Mouse (Mus musculus): ENCODE measurements around the gene Lst1. TPM values are rescaled to one million over a fixed set of nuclear protein-coding genes. Genes with fewer than 3 reads are reported as not detected.
"Not testable (repeated sequence)": the region's sequence is repeated elsewhere in the genome, so short reads cannot be mapped to it uniquely, and the experiment has no call there.

The Lst1 gene
- 1 to 10 TPM in 1 of 2 experiments, under 1 TPM in 1; 0.67 to 1.2 TPM for total RNA-seq (2021)
- long read RNA-seq, experiment 1: 0 reads
- long read RNA-seq, experiment 2: 0 reads

DNA sequence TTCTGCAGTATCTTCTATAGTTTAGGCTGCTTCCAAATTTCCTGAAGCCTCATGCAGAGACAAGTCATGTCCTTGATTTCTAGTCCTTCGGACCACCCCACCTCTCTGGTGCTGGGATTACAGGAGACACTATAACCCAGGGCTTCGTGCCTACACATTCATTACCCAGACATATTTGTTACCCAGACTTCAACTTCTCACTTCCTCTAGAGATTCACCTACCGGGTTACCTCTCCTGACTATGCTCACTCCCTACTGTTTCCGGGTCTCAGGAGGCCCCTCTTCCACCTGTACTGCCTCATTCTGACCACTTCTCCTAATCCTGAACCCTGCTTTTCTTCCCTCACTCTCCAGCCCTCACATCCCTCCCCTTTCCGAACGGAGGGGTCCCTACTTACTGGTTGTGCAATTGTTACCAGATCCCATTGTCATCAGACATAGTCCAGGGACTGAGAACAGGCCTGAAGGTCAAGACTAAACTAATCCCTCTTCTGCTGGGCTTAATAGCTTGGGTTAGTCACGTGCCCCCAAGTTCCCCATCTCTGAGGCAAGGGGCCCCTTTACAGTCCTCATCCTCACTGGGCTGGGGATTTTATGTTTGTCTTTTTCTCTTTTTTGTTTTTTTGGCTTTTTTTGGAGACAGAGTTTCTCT, at the start of gene Lst1:
Gene Lst1, minus strand, starts transcription at position 481 of the 652 bp plus-strand sequence.
- intact Hi-C loops (cut with DNase I): no loop called here
- Histone ChIP-seq H3K27ac (no peak within 1 kb of the TSS; the same call in 1 of the 2 replicates), H3K4me3 (peak within 1 kb of the TSS; percentile 8; the same call in 1 of the 2 replicates)
- TF ChIP-seq CTCF (IDR thresholded peaks at IDR 0.05): no peak
- DNase-seq: no peak

DNA sequence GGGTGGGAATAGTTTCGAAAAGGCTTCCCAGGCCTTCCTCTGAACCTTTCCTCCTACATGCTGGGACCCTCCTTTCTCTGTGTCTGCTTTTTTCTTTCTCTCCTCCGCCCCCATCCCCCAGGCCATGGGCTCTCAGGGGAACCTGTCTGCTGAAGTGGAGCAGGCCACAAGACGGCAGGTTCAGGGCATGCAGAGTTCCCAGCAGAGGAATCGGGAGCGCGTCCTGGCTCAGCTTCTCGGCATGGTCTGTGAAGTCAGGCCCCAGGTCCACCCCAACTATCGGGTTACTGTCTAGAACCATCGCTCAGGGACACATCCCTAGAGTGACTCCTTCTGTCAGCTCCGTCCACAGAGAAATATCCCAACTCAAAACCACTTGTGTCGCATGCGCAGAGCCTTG, 49.3 kb upstream of the Lst1 start:
- intact Hi-C loops (cut with DNase I): loop anchor here (5.0 to 10.0 kb wide), 2 partner anchors 110 to 213 kb away; partner anchors contain the start of genes D17H6S53E and Sapcd1
- Histone ChIP-seq H3K27ac (no peak overlapping the region), H3K4me3 (no peak overlapping the region)
- no peak for TF ChIP-seq CTCF (IDR thresholded peaks at IDR 0.05)
- no peak for DNase-seq

DNA sequence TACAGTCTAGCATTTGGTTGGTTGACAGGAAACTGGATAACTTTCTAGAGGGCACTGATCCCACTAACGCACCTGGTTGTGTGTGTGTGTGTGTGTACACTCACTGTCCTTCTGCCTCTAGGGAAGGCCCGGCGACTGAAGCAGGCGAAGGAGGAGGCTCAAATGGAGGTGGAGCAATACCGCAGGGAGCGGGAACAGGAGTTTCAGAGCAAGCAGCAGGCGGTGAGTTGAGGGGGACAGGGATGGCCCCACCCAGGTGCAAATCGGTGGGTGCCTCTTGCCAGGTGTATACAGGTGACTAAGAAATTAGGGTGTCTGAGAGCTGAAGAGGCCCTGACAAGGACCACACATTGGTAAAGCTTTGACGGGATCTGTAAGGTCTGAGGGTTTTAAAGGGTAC, 48.8 kb upstream of the Lst1 start:
- DNase-seq: no peak
- Histone ChIP-seq H3K27ac (no peak overlapping the region), H3K4me3 (no peak overlapping the region)
- no peak for TF ChIP-seq CTCF (IDR thresholded peaks at IDR 0.05)
- intact Hi-C loops (cut with DNase I): loop anchor here (5.0 to 10.0 kb wide), 2 partner anchors 110 to 212 kb away; partner anchors contain the start of genes D17H6S53E and Sapcd1

DNA sequence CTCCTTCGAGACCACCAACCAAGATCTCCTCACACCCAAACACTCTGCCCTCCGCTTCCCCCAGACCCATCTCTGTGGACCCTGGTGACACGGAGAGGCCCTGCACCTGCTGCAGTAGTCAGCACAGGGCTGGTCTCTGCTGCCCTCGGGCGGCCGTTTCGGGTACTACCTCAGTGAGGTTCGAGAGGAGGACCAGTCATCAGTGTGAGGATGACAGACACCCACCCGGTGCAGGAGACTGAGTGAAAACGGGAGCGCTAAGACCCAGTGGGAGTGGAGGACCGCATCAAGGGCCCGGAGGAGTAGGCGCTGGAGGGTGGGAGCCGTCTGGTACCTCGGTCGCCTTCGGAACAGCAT, 48.1 kb upstream of the Lst1 start:
- no peak; the same call in 1 of the 2 replicates for TF ChIP-seq CTCF (IDR thresholded peaks at IDR 0.05)
- H3K27ac ChIP-seq: peak overlapping the region; percentile 95
- H3K4me3 ChIP-seq: peak overlapping the region; percentile 80
- DNase-seq: peak; percentile 96
- intact Hi-C loops (cut with DNase I): loop anchor here (5.0 to 10.0 kb wide), 2 partner anchors 109 to 212 kb away; partner anchors contain the start of genes D17H6S53E and Sapcd1

DNA sequence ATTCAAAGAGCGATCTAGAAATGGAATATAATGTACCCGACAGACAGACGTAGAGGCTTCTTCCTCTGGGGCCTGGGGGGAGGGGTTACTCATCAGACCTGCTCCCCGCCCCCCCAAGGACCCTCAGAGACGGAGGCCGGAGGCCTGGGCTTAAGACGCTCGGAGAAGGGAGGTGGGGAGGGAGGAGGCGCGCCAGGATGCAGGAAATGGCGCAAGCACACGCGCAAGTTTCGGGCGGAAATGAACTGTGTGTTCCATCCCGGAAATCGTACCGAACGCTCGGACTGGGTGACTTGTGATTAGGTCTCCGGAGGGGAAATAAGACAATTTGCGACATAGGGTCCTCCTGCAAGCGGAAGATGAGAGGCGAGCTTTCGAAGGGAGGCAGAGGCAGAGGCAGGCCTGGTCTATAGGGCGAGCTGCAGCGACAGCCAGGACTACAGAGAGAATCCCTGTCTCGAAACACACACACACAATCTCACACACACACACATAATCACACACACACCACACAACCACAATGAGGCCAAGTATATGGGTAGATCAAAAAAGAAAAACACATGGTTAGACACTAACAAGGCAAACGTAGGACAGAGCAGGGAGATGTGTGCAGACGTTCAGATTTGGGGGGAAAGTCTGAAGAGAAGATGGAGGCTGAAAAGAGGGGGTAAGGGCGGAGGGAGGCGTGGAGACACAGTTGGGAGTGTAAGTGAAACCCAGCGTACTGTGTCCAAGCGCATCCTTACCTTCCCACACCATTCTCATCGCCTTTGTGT, 47.6 kb upstream of the Lst1 start, which contains the start of gene Nfkbil1:
Gene Nfkbil1, minus strand, starts transcription at position 179 of the 776 bp plus-strand sequence.
- peak; percentile 91 for DNase-seq
- intact Hi-C loops (cut with DNase I): loop anchor here (5.0 to 10.0 kb wide), 2 partner anchors 109 to 211 kb away; partner anchors contain the start of genes D17H6S53E and Sapcd1
- Histone ChIP-seq H3K27ac (peak within 1 kb of the TSS; percentile 95), H3K4me3 (peak within 1 kb of the TSS; percentile 80)
- TF ChIP-seq CTCF (IDR thresholded peaks at IDR 0.05): no peak

DNA sequence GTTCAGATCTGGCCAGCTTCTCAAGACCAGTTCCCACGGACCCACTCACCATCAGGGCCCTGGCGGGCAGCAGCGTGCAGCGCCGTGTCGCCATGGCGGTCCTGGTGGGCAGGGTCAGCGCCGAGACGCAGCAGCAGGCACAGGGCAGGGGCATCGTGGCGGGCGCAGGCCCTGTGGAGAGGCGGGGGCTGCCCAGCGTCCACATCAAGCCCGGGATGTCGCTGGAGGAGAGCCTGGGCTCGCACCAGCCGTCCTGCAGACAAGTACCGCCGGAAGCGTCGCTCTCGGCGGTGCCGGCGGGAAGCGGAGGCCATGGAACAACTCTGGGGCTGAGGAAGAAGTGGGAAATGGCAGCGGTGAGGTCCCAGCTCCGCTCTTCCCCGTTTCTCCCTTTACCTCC, 46.7 kb upstream of the Lst1 start:
- DNase-seq: peak; percentile 55
- H3K27ac ChIP-seq: peak overlapping the region; percentile 95
- H3K4me3 ChIP-seq: peak overlapping the region; percentile 80
- TF ChIP-seq CTCF (IDR thresholded peaks at IDR 0.05): no peak
- intact Hi-C loops (cut with DNase I): loop anchor here (5.0 to 10.0 kb wide), 3 partner anchors 38 to 210 kb away; partner anchors contain the start of genes D17H6S53E and Sapcd1

DNA sequence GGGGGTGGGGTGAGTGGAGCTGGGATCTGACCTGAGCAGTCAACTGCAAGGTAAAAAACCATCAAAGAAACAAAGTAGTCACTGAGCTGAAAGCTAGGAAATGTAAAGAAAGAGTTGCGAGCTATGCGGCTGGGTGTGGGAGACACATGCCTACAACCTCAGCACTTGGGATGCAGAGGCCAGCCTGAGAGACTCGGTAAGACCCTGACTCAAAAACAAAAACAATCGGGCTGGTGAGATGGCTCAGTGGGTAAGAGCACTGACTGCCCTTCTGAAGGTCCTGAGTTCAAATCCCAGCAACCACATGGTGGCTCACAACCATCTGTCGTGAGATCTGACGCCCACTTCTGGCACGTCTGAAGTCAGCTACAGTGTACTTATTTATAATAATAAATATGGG, 45.9 kb upstream of the Lst1 start:
- Histone ChIP-seq H3K27ac (peak overlapping the region; percentile 95), H3K4me3 (peak overlapping the region; percentile 80)
- intact Hi-C loops (cut with DNase I): loop anchor here (5.0 to 10.0 kb wide), 2 partner anchors 37 to 209 kb away; partner anchors contain the start of gene Sapcd1
- DNase-seq: not testable (repeated sequence)

DNA sequence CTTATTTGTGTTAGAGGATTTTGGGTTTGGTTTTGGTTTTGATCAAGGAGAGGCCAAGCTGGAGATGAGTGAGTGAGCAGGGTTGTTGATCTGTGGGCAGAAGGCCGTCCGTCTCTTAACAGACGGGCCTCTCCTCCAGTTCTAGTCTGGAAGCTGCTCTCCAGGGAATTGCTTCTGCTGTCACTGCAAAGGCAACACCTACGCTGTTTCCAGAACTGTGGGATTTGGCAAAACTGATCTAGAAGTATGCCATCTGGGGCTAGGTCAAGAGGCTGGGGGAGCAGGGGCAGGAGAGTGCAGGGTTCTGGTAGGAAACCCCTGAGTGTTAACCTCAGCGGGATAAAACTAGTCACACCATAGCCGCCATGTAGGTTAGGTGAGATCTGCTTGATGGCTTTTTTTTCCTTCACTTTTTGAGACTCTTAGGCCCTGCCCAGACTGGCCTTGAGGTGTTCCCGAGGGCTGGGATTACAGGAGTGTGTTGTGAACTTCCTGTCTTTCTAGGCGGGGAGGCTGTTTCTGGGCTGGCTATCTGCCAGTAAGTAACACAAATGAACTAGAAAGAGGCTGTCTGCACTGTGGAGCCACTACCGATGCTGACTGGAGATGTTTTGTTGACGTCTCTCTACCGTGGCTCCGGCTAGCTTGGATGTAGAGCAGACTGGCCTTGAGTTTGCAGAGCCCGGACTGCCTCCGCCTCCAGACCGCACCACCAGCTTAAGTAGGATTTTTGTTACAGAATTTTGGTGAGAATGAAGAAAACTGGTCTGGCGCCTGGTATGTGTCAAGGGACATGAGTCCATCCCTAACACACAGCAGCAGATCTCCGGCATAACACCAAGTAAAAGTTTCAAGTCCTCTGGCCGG, 45.1 kb upstream of the Lst1 start, which contains the start of gene Atp6v1g2:
Gene Atp6v1g2, plus strand, starts transcription at position 547 of the 867 bp plus-strand sequence.
- peak within 1 kb of the TSS; percentile 80 for H3K4me3 ChIP-seq
- intact Hi-C loops (cut with DNase I): loop anchor here (2.0 to 10.0 kb wide), 3 partner anchors 36 to 209 kb away; partner anchors contain the start of gene Sapcd1
- no peak for TF ChIP-seq CTCF (IDR thresholded peaks at IDR 0.05)
- no peak for DNase-seq
- peak within 1 kb of the TSS; percentile 95 for H3K27ac ChIP-seq

DNA sequence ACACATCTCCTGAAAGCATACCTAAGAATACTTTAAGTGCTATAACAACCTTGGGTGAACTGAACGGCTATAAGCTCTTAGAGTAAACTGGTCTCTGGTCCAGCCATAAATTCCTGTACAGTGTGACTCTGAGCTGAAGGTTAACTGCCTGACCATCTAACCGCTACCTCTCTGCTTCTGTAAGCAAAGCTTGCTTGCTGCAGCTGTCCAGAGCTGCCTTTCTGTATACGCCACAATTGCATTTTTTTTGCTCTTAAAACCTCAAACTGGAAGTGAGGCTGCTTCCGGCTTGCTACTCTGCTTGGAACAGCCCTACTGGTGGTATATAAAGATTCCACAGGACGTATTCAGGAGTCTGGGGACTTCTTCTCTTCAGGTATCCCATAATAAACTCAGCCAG, 44.4 kb upstream of the Lst1 start:
- Histone ChIP-seq H3K27ac (peak overlapping the region; percentile 95), H3K4me3 (no peak overlapping the region)
- intact Hi-C loops (cut with DNase I): loop anchor here (1.0 to 10.0 kb wide), 4 partner anchors 35 to 208 kb away; partner anchors contain the start of gene Sapcd1
- TF ChIP-seq CTCF (IDR thresholded peaks at IDR 0.05): no peak
- DNase-seq: no peak

DNA sequence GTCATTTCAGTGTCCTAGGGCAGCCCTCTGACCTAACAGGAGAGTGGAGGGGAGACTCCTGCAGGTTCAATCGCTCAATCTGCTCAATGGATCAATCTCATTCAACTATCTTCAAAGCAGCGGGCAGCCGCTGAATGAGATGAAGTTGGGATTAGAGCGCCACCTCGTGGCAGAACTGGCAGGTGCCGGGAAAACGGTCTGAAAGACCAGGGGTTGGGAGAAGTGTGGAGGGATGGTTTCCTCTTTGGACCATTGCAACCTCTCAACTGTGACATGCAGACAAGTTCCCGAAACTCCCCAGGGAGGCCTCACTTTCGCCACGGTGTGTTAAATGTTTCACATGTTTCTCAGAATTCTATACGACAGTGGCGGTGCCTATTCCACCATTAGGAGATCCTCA, 43.8 kb upstream of the Lst1 start:
- Histone ChIP-seq H3K4me3 (no peak overlapping the region), H3K27ac (no peak overlapping the region)
- TF ChIP-seq CTCF (IDR thresholded peaks at IDR 0.05): peak; percentile 97
- intact Hi-C loops (cut with DNase I): loop anchor here (1.0 to 10.0 kb wide), 4 partner anchors 35 to 207 kb away; partner anchors contain the start of gene Sapcd1
- DNase-seq: peak; percentile 87

DNA sequence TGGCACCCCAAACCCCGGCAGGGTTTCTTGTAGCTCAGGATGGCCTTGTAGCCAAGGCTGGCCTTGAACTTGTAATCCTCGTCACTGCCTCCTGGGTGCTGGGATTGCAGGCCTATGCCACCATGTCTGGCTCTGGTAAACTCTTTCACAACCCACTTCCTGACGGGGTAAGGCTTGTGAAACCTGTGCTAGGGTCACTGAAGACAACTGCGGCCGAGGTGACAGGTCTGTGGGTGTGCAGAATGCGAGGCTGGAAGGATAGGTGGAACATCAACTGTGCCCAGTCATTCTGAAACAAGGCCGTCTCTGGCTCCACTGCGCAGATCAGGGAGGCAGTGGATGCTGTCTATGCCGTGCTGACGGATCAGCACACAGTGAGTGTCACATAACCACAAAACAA, 42.8 kb upstream of the Lst1 start:
- Histone ChIP-seq H3K27ac (no peak overlapping the region), H3K4me3 (no peak overlapping the region)
- intact Hi-C loops (cut with DNase I): loop anchor here (5.0 to 10.0 kb wide), 2 partner anchors 34 to 206 kb away; partner anchors contain the start of gene Sapcd1
- TF ChIP-seq CTCF (IDR thresholded peaks at IDR 0.05): no peak
- no peak for DNase-seq

Measured in gastrocnemius, adult 2 months (tissue).